Mouse (Mus musculus): Measurements from ENCODE around the gene Zfp970. TPM values are rescaled to one million over a fixed set of nuclear protein-coding genes. Genes with fewer than 3 reads are reported as not detected.
"Not testable (repeated sequence)": the region's sequence is repeated elsewhere in the genome, so short reads cannot be mapped to it uniquely, and the experiment has no call there.

Gene Zfp970
- polyA plus RNA-seq (2017; shearing (Covaris generic)) = 1 to 10 TPM; 6.2 to 8.7 (median 7.8) TPM

DNA sequence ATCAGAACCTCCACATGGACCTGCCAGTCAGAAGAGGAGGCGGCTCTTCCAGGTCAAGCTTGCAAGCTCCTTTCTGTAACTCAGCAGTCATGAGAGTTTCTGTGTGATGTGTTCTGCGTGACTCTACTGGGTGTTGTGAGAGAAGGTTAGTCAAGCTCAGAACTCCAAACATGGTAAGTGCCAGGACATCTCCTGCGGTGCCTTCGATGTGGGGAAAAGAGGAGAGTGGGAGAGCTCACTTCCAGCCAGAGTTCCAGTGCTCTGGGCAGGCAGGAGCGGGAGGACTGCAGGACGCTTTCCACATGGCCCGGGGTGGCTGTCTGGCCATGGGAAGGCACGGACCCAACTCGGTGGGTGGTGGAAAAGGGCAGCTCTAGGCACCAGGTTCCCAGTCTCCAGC is at the start of gene Zfp970:
Gene Zfp970 (plus strand): TSS at position 58 of the 400 bp plus-strand sequence.
- ATAC-seq = not testable (repeated sequence)

- ATAC-seq = not testable (repeated sequence)
Observed at GRCm38 (mm10) chr2:177468222-177468621, 3.7 kb downstream of the Zfp970 start.

DNA sequence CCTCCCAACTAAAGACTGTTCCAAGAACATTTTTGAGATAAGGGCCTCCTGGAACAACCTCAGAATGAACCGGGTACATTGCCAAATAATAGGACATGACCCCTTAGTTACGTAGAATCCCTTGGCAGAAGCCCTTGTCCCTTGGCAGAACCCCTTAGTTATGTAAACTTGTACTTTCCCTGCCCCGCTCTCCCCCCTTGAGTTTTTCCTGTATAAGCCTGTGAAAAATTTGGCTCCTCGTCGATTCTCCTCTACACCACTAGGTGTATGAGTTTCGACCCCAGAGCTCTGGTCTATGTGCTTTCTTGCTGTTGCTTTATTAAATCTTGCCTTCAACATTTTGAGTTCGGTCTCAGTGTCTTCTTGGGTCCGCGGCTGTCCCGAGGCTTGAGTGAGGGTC is 7.7 kb downstream of the Zfp970 start:
- not testable (repeated sequence) for ATAC-seq

- not testable (repeated sequence) for ATAC-seq
Observed at GRCm38 (mm10) chr2:177481971-177482370, 17.4 kb downstream of the Zfp970 start.

DNA sequence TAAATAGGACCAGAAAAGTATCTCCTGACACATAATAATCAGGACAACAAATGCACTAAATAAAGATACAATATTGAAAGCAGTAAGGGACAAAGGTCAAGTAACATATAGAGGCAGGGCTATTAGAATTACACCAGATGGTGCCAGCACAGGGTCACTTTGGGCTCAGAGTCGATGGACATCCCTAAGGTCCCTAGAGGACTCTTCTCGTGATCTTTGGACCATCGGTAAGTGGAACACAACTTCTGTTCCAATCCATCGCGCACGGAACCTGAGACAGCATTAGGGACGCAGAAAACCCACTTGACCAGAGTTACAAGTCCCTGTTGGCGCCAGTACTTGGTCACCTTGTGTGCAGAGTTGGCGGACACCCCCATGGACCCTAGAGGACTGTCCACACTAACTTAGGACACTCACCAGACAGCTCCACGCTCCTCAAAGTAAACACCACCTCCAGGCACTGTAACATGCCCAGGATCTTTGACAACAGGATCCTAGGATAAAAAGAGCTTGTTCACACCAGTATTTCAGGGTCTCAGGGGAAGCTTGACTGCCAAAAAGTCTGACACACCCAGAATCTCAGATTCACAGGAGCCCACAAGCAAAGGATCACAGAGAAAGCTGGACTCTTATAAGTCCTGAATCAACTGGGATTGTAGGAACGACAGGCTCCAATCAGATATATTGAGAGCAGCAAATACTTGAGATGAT is 18.9 kb downstream of the Zfp970 start:
- not testable (repeated sequence) for ATAC-seq

DNA sequence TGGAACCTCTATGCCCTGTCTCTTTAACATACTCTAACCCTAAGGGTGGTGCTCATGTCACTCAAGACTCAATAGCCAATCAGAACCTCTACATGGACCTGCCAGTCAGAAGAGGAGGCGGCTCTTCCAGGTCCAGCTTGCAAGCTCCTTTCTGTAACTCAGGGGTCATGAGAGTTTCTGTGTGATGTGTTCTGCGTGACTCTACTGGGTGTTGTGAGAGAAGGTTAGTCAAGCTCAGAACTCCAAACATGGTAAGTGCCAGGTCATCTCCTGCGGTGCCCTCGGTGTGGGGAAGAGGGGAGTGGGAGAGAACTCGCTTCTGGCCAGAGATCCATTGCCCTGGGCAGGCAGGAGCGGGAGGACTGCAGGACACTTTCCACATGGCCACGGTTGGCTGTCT is 33.5 kb downstream of the Zfp970 start, which contains the start of gene Gm14403:
Gene Gm14403 (plus strand): TSS at position 149 of the 400 bp plus-strand sequence.
- not testable (repeated sequence) for ATAC-seq

DNA sequence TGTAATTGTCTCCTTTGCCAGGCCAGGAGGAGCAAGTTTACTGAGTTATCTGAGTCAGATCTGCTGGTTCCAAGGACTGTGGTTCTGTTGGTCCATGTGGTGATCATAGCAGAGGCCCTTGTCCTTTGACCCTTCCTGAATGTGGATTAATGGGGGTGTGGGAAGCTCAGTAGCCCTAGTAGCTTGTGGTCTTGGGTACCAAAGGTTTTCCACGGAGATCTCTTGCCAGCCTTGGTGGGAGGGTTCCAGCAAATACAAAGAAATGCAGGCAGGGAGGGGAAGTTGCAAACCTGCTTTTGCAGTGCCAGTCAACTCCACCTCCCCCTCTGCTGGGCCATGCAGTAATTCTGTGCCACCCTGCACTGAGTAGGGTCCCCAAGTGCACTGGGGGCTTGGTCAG is 34.6 kb downstream of the Zfp970 start:
- not testable (repeated sequence) for ATAC-seq

DNA sequence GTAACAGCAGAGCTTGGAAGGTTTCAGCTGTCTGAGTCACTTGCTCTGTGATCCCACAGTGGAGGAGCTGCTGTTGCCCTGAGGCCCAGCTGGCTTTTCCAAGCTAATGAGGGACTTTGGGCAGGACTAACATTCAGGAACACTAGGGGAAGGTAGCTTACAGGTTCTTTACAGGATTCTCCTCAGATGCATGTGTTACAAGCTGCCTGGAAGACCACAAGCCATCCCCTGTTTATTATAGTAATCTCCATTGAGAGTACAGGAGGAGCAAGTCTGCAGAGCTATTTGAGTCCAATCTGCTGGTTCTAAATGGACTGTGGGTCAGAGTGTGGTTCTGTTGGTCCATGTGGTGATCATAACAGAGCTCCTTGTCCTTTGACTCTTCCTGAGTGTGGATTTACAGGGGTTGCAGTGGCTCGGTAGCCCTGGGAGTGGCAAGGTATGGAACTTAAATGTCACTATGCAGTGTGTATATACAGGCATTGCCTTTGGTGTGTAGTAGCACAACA is 40.7 kb downstream of the Zfp970 start:
- ATAC-seq = not testable (repeated sequence)

- ATAC-seq = not testable (repeated sequence)
Observed at GRCm38 (mm10) chr2:177511381-177511780, 46.8 kb downstream of the Zfp970 start.

DNA sequence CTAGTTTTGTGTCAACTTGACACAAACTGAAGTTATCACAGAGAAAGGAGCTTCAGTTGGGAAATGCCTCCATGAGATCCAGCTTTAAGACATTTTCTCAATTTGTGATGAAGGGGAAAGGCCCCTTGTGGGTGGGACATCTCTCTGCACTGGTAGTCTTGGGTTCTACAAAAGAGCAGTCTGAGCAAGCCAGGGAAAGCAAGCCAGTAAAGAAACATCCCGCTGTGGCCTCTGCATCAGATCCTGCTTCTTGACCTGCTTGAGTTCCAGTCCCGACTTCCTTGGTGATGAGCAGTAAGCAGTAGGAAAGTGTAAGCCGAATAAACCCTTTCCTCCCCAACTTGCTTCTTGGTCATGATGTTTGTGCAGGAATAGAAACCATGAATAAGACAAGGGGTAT is 47.4 kb downstream of the Zfp970 start:
- ATAC-seq = not testable (repeated sequence)

DNA sequence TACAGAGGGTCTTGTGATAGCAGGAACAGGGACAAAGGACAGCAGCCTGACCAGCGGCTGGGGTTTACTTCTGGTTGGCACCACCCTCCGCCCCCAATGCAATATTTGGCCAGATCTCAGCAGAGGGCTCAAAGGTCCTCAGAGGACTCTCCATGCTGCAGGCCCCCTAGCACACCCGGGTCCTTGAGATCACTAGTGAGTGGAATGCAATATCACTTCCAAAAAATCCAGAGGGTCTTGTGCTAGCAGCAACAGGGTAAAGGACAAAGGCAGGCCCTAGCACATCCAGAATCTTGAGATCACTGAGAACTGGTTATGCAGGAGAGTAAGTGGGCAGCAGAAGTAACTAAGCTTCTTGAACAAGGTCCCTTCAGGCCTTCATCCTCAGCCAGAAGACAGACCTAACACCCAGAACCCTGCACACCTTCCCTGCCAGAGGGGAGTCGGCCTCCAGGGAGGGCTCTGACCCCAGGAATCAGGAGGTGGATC is 49.5 kb downstream of the Zfp970 start:
- not testable (repeated sequence) for ATAC-seq

GRCm38 (mm10) chr2:177517746-177518145 is 53.2 kb downstream of the Zfp970 start:
- ATAC-seq = not testable (repeated sequence)

DNA sequence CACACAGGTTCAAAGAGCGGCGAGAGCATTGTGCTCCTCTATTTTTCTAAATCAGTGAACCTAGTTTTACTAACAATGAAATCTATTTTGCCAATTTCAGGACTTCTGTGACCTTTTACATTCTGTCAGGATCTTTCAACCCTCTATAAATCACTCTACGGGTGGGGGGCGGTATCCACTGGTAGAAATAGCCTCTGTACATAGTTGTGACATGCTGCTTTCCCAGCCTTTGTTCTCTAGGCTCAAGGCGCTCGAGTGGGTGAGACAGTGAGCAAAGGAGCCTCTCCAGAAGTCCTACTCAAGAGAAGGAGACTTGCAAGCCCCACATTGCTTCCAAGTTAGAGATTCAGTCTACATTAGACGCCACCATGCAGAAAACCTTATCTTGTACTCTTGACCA is 53.8 kb downstream of the Zfp970 start:
- not testable (repeated sequence) for ATAC-seq

DNA sequence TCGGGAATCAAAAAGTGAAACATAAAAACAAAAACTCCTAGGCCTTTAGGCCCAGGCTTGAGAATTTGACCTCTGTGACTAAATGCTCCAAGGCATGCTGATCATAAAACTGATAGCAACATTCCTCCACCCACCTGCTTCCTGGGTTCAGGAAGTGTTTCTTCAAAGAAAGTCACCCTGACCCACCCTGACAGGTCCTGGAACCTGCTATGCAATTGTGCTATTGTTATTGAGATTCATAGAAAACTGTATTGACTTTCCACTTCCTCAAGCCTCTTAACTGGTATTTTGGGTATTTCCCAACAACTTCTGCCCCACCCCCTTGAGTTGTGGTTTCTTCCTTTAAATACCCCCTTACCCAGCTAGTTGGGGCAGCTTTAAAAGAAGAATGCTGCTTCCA is 54.4 kb downstream of the Zfp970 start:
- ATAC-seq = not testable (repeated sequence)

DNA sequence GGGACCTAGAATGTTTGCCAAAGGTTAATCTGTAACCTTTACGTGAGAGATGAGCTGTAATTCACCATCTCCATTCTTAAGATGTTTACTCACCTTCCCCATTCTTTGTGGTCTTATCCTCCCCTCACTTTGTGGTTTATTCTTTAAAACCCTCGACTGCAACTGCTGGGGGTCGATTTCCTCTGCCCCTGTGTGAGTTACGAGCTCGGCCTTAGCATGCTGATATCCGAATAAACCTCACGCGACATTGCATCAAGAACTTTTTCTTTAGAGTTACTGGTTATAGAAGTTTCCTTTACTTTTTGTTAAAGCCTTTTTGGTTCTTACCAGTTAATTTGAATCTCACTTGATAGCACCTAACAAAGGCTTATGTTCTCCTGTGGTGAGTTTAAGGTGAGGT is 55.5 kb downstream of the Zfp970 start:
- no peak for ATAC-seq

DNA sequence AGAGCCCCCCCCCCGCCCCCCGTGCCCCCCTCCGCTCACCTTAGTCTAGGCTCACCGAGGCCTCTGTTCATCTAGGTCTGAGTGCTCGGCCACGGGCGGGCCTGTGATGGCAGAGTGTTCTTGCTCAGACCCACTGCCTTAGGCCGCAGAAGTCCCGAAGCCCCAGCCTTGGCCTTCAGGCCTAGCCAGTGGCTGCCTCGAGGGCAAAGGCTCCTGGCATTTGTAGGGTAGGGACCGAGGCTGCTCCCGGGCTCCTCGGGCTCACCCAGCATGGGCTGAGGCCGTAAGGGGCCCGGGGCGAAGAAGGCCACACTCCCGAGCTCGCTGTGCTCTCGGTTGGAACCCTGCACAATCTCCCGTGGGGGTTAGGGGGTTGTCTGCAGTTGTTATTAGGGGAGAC is 58.5 kb downstream of the Zfp970 start:
- ATAC-seq = no peak

DNA sequence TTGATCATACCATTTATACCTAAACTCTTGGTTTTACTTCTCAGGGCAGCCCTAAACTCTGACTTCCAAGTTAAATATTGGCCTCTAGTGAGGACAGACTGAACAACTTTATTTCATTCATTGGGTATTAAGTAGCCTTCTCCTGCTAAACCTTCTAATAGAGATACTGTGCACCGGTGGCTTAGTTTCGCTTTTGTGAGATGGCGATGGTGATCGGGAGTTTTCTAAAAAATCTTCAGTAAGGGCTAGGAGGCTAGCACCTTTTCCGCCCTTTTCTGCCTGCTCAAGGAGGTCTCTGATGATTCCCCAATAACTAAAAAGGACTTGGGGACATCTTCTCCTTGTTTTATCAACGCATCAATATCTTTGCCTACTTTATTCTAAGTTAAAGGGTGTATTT is 59.1 kb downstream of the Zfp970 start:
- not testable (repeated sequence) for ATAC-seq

DNA sequence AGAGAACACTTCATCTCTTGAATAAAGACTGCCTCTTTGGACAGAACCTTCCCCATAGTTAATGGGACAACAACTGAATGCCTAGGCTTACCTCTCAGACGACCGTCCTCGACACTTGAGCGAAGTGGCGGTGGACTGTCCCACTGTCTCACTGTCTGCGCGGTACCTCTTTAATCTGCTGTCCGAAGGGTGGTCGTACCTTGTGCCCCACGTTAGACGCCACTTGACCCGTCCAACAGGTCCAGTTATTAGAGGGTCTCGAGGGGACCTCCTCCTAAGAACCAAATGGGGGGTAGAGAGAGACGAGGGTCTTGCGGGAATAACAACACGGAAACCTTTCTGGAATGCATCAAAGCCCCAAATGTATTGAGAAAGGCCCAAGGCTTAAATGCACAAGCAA is 59.6 kb downstream of the Zfp970 start:
- not testable (repeated sequence) for ATAC-seq

Other genes with a start within 250 kb of the Zfp970 start
- under 1 TPM in 1 of 3 experiments, not detected in 2; 0.73 TPM for gene Gm14409, start 197.7 kb upstream of the Zfp970 start, polyA plus RNA-seq (2017; shearing (Covaris generic))
- not detected for gene Gm14412, start 140.4 kb upstream of the Zfp970 start, polyA plus RNA-seq (2017; shearing (Covaris generic))
- gene Gm14418, start 66.4 kb upstream of the Zfp970 start, polyA plus RNA-seq (2017; shearing (Covaris generic)) = 1 to 10 TPM in 1 of 3 experiments, under 1 TPM in 1, not detected in 1; 0.49 to 1.4 TPM
- not detected for gene Gm14403, start 33.5 kb downstream of the Zfp970 start, polyA plus RNA-seq (2017; shearing (Covaris generic))
- gene Gm14406, start 113.5 kb downstream of the Zfp970 start, polyA plus RNA-seq (2017; shearing (Covaris generic)) = not detected

Data from inflammation-experienced regulatory T-cells, adult 6 months (primary cell).